Mouse (Mus musculus) T-helper 2 cell (primary cell): ENCODE measurements around the gene Eif4b.

Source experiments
- in situ Hi-C: fragments of 300-600 bp; cut with MboI, MseI; formaldehyde crosslinking; loops from one replicate; pipeline ENCODE4 v1.15.1; 2025; ENCODE audit warnings: high pct_unique_total_duplicates

The Eif4b gene

DNA sequence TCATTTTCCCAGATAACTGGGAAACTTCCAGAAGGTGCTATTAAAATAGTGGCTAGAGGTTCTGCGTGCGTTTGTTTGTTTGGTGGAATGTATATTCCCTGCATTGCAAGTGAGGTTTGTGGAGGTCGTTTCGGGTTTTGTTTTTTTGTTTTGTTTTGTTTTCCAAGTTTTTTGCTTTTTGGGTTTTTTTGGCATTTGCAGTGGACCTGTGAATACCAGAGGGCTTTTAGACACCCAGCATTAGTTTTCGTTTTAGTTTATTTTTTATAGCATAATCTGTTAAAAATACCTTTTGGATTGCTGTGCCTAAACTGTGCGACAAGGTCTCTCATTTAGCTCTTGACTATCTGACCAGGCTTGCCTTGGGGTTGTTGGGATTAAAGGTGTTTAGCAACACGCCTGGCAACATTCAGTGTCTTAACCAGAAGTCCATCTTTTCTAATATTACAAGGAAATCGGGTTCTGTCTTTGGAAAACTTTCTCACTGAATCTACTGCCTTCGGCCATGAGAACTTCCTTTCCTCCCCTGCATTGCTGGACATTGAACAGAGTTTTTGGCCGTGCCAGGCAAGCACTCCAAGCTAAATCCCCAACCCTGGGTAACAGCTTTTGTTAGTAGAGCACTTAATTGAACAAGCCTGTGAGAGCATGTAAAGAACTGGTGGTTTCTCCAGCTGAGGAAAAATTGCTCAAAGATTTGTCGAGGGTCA is 1.5 kb downstream of the Eif4b start:
- in situ Hi-C loops: loop anchor here (25.0 kb wide), 1 partner anchor 1137 kb away; no protein-coding TSS in a partner anchor

DNA sequence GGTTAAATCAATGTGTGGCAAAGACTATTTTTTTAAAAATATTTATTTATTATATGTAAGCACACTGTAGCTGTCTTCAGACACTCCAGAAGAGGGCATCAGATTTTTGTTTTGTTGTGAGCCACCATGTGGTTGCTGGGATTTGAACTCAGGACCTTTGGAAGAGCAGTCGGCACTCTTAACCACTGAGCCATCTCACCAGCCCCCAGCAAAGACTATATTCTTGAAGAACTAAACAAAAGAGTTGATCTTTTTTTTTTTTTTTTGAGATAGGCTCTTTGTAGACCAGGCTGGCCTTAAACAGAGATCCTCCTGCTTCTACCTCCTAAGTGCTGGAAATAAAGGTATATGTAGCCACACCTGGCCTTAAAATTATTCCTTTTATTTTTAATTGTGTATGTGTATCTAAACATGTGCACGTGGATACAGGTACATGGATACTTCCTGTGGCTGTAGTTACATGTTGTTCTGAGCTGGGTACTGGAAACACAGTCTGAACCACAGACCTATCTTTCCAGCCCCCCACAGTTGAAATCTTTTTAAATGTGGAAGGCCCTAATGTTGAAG is 3.6 kb downstream of the Eif4b start:
- in situ Hi-C loops: loop anchor here (25.0 kb wide), 1 partner anchor 1135 kb away; no protein-coding TSS in a partner anchor

DNA sequence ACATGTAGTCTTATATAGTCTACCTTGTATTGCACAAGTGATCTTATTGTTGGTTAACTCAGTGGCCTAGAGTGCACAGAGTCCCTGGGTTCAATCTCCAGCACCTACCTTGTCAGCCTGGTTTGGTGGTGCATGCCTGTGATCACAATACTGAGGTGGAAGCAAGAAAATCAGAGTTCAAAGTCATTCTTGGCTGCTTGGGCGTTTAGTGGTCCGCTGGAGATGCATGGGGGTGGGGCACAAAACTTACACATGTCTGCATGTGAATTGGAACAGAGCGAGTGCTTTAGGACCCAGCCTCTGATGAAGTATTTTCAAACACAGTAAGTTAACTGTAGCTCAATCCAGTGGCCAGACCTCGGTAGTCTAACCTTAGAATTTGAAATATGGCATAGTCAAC is 5.6 kb downstream of the Eif4b start:
- in situ Hi-C loops: loop anchor here (25.0 kb wide), 1 partner anchor 1133 kb away; no protein-coding TSS in a partner anchor

DNA sequence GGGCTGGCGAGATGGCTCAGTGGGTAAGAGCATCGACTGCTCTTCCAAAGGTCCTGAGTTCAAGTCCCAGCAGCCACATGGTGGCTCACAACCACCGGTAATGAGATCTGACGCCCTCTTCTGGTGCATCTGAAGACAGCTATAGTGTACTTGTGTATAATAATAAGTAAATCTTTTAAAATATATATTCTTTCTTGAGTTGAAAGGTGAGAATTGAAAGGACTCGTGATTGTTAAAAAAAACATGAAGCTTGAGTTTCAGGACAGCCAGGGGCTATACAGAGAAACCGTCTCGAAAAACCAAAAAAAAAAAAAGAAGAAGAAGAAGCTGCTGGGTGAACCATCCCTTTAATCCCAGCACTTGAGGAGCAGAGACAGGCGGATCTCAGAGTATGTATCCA is 6.4 kb downstream of the Eif4b start:
- in situ Hi-C loops: loop anchor here (10.0 to 25.0 kb wide), 2 partner anchors 425 to 1132 kb away; partner anchors contain the start of gene Gm10337

DNA sequence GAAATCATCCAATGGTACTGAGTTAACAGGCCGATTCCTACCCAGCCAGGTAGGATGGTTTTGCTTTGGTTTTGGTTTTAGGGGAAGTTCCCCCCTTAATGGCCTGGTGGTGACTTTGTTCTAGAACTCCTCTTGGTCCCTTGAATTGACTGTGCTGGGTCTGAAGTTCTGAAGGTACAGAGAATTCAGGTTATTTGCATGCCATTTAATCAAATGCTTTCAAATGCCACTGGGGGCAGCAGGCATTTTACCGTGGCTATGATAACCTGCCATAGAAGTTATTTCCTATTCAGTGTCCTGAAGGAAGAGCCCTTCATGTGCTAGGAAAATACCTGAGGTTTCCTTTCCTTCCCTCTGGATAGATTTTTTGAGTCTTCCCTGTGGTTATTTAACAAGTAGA is 6.9 kb downstream of the Eif4b start:
- in situ Hi-C loops: loop anchor here (10.0 to 25.0 kb wide), 2 partner anchors 424 to 1132 kb away; partner anchors contain the start of gene Gm10337

DNA sequence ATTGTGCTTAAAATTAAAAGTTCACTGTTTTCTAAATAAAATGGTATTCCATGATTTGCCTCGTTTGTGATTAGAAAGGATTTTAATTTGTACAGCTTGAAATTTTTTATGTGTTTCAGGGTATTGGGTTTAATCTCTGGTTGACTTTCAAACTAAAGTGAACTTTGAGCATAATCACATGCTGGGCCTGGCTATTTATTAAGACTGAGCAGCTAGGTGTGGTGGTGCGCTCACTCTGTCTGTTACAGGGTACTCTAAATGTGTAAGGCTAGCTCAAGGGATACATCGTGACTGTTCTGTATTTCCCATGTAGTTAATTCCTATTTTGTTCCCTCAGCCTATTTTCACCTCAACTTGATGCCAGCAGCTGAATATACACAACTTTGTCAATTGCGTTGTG is 8.6 kb downstream of the Eif4b start:
- in situ Hi-C loops: loop anchor here (10.0 to 25.0 kb wide), 2 partner anchors 423 to 1130 kb away; partner anchors contain the start of gene Gm10337

DNA sequence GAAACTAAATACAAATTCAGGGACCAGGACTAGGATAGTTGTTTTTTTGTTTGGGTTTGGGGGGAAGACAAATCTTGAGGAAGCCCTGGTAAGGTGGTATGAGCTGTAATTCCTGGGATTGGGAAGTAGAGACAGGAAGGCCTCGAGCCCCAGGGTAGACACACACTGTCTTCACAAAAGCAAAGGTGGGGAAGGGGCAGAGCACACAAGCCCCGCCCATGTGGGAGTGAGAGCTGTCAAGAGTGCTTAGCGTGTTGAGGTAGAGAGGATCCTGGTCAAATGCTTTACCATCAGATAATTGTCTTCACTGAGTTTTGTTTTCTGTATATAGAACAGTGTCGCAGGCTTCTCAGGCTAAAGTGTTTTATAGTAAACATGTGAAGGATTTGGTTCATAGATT is 9.5 kb downstream of the Eif4b start:
- in situ Hi-C loops: loop anchor here (10.0 to 25.0 kb wide), 2 partner anchors 422 to 1129 kb away; partner anchors contain the start of gene Gm10337

DNA sequence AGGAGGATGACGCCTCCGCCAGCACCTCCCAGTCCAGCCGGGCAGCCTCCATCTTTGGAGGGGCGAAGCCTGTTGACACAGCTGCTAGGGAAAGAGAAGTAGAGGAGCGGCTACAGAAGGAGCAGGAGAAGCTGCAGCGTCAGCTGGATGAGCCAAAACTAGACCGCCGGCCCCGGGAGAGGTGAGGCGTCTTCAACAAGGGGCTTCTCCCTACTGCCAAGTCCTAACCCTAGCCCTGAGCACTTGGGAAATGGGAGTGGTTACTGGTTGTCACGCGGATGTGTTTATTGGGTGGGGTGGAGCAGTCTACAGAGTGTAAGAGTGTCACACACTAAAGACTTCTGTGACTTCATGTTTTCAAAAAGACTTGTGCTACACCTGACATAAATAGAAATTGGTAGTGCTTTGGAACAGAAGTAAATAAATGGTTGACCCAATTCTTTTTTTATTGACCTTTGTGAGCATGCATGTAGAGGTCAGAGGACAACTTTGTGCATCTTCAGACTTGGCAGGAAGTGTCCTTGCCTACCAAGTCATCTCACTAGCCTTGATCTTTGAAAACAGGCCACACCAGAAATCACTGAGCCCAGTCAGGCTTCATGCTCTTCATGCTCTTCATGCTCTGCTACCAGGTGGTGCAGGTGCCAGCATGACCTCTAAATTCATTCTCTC is 16.5 kb downstream of the Eif4b start:
- in situ Hi-C loops: loop anchor here (10.0 to 25.0 kb wide), 3 partner anchors 225 to 1122 kb away; partner anchors contain the start of gene Gm10337

DNA sequence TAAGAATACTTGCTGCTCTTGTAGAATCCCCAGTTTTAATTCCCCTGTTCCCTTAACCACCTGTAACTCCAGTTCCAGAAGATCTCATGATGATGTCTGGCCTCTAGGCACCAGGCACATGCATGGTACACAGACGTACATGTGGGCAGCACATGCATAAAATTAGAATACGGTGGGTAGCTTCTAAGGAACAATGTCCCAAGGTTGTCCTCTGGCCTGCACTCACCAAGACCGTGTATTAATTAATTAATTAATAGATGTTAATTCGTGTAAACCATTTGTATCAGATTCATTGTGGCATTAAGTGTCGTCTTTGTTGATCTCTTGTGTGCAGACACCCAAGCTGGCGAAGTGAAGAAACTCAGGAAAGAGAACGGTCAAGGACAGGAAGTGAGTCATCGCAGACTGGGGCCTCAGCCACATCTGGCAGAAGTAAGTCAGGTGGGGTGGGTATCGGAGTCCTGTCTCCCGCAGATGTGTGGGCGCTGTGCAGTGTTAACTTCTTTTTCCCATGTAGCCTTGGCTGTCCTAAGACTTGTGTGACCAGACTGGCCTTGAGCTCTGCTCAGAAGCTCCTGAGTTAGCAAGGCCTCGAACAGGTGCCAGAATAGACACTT is 17.6 kb downstream of the Eif4b start:
- in situ Hi-C loops: loop anchor here (10.0 to 25.0 kb wide), 2 partner anchors 224 to 1121 kb away; no protein-coding TSS in a partner anchor

DNA sequence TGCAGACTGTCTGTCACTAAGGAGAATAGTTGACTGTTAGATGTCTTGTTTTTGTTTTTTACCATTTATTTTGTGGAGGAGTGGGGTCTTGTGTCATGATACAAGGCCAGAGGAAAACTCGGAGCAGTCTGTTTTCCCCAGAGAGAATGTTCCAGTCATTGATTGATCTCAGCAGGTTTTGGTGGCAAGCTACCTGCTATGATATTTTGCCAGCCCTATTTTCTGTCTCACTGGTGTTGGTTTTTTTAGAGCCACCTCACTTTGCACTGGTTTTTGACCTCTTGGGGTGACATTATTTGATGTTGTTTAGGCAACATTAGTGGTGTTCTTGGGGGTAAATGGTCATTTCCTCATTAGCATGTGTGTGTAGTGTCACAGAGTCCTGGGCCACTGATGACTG is 18.1 kb downstream of the Eif4b start:
- in situ Hi-C loops: loop anchor here (10.0 to 25.0 kb wide), 2 partner anchors 223 to 1121 kb away; no protein-coding TSS in a partner anchor

DNA sequence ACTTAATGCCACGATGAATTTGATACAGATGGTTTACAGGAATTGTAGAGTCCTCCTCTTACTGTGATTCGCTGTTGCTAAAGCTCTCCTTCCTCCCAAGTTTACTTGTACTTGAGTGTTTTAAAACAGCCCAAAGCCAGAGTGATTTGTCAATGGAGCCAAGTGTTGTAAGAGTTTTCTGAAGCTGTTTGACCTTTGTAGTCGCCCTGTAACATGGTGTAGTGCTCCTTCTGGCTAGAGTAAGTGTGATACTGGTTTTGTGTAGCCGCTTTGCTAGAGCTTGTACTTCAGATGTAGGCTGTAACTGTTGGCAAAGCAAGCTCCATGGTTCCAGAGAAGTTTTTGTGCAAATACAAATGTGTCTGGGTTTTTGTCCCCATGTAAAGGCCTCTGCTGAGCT is 18.6 kb downstream of the Eif4b start:
- in situ Hi-C loops: loop anchor here (10.0 to 25.0 kb wide), 2 partner anchors 223 to 1120 kb away; no protein-coding TSS in a partner anchor

DNA sequence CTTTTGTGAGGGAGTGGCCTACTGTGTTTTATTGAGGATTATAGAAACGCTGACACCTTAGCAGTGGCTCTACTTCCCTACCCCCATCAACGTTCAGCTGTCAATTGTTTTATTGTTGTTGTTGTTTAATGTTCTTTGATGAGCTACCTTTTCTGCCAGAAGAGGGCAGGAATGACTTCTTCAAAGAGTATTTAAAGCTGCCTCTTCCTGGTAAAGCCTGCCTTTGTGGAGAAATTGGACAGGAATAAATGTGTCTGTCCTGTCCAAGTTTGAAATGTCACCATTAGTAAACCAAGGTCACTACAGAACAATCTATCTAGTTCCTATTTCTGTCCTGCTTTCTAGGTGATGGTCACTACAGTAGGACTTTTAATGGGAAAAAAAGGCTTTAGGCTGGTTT is 20.6 kb downstream of the Eif4b start:
- in situ Hi-C loops: loop anchor here (10.0 to 25.0 kb wide), 2 partner anchors 221 to 1118 kb away; no protein-coding TSS in a partner anchor

DNA sequence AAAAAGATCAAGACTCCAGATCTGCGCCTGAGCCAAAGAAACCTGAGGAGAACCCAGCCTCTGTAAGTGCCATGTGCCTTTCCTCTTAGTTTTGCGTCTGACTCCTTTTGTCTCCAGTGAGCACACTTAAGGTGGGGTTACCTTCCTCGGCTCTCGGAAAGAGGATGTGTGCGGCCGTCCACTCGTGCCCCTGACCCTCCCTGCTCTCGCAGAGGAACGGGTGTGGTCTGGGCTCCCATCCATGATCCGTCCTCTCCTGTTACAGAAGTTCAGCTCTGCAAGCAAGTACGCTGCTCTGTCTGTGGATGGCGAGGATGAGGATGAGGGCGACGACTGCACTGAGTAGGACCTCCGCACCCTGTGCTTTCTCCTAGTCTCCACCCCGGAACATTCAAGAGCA is 21.4 kb downstream of the Eif4b start:
- in situ Hi-C loops: loop anchor here (10.0 to 25.0 kb wide), 2 partner anchors 220 to 1117 kb away; no protein-coding TSS in a partner anchor

DNA sequence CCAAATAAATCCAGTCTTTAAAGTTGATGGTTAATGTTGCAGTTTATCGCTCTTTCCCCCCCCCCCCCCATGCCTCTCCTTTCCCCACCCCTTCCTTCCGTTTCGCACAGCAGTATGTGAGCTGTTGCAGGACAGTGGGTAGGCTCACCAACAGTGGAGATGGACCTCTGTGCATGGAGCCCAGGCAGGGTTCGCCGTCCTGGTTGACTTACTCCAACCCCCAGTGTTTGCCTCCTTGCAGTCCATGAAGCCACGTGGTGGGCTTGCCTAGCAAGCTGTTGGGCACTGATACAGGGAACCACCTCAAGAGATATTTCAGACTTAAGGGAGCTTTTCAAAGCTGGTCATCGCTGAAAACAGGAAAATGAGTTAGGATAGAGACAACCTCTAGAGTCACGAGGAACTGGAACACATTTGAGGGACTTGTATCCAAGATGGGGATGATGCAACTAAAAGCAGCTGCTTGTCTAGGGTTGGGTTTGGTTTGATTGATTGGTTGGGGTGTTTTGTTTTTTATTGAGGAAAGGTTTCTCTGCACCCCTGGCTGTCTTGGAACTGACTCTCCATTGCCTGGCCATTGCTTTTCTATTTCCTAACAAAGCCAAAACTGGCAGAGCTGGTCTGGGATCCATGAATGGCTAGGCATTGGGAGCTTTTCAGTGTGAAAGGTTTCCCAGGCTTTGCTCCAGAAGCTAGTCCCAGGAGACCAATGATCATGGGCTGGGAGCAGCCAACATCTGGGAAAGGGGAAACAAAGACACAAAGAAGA is 23.8 kb downstream of the Eif4b start:
- in situ Hi-C loops: loop anchor here (10.0 to 25.0 kb wide), 2 partner anchors 217 to 1115 kb away; no protein-coding TSS in a partner anchor

DNA sequence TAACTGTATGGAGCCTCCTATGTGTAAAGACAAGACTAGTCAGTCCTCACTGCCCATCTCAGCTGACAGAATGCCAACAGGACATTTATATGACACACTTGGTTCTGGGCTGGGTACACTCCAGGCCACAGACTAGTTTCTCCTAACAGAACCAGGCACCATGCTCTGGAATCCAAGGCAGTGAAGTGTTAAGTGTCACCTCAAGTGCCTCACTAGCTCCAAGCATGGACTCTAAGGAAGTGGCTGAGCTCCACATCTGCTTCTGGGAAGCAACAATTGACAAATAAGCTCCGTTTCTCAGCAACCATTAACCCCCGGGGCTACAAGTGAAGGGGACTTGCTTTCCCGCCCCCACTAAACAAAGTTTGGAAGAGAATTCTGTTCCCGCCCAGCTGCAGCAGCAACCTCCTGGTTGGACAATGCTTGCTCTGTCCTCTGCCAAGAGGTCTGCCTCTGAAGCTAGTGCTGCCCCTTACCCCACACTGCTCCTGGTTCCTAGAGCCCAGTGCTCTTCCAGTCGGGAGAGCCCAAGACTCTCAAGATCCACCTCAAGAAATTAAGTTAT is 24.5 kb downstream of the Eif4b start:
- in situ Hi-C loops: loop anchor here (10.0 to 25.0 kb wide), 2 partner anchors 217 to 1114 kb away; no protein-coding TSS in a partner anchor

DNA sequence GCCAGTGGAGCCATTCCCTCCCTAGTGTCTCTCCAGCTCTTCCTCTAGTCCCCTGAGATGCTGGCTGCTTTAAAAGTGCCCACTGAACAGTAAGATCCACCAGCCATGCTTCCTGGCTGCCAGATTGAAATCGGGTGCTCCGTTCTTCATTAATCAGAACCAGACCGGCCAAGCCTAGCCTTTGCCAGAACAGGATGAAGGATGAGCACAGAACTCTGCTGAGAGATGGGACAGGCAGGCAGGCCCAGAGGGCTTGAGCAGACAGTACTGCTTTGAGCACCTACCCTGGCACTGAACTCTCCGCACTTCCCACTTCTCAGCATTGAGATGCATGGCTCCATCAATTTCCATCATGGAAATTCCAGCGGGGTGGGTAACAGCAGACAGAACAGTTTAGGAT is 25.7 kb downstream of the Eif4b start:
- in situ Hi-C loops: loop anchor here (10.0 to 25.0 kb wide), 2 partner anchors 216 to 1113 kb away; no protein-coding TSS in a partner anchor

DNA sequence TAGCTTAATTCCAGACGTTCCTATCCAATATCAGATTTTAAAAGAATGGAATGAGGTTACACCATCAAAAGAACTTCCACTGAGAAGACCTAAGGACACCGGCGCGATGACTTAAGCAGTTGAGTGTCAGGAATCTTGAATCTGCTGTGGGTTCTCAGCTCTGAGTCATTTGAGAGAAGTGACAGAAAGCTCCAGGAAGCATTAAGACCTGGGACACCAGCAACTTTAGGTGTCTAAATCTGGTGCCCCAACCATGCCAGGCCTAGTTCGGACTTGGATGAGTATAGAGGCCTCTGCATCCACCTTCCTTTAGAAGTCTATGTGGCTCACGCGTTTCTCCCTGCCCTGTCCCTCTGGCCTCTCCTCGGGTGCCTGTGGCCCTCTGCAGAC is 26.2 kb downstream of the Eif4b start:
- in situ Hi-C loops: loop anchor here (10.0 to 25.0 kb wide), 3 partner anchors 125 to 1113 kb away; no protein-coding TSS in a partner anchor

DNA sequence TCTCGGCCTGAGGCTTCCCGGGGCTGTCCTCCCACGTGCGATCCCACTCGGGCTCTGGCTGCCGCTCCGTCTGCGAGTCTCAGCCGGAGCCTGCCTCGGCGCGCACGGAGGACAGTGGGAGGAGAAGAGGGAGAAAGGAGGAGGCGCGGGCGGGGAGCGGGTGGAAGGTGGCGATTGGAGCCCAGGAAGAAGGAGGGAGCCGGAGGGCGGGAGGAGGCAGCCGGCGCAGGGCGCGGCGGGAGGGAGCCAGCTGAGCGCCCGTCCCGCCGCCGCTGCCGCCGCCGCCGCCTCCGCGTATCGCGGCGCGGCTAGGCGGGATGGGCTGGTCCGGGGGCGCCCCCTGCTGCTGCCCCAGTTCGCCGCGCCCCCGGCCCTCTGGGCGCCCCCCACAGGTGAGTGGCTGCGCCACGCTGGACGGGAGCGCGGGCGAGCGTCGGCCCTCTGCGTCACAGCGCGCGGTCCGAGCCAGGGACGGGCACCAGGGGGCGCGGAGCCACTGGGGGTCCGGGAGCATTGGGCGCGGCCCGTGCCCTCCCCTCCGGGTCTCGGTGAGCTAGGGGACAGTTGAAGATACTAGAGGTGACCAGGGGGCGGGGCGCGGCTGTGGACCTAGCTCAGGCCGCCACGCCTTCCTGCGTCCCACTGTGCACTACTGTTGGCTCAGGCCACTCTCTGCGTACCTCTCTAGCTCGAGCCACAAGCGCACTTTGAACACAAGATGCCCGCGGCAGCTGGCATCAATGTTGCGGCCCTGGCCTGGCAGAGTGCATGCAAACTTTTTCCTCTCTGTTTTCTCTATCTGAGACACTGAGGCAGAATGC is 26.8 kb downstream of the Eif4b start, which contains the start of gene Tns2:
TSS of gene Tns2 (plus strand) at position 253 of the 821 bp plus-strand sequence.
- in situ Hi-C loops: loop anchor here (10.0 kb wide), 1 partner anchor 124 kb away; no protein-coding TSS in a partner anchor
